Mouse (Mus musculus) stomach, postnatal 0 days (tissue): ENCODE measurements at regions not wholly inside any gene's neighbourhood (a gene's known extent, or its start where the extent isn't known, plus 50 kb on each side); places are given as distances from the start of the nearest gene placed in this dataset.

Experiments
- CTCF ChIP-seq: IDR thresholded peaks from 2 replicates; pipeline ENCODE4 v1.5.1; 2016; ENCODE audit warnings: antibody characterized with exemption, low read depth, mild to moderate bottlenecking, moderate library complexity
- EP300 ChIP-seq: optimal IDR thresholded peaks from 2 replicates; pipeline ENCODE3; 2016; ENCODE audit warnings: antibody characterized with exemption

DNA sequence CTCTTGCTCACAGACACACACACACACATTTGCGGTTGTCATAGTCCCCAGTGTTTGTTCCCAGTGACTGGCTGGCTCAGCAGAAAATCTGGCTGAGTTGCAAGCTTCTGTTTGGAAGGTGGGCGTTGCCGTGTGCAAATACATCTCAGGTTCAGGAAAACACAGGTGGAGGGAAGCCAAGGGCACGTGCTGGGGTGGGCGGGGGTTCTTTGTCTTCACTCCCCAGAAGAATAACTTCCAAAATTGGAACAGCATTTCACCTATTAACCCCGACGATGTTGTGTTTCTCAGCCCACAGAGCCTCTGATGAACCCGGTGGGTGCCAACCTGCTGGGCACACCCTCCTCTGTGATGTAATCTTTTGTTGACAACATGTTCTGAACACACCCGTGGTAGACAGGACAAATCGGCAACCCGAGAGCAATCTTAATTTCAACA, 82.3 kb upstream of the Ubl3 start:
- TF ChIP-seq CTCF (no peak), EP300 (peak; percentile 44)
